Mouse (Mus musculus) regulatory T cell (primary cell): ENCODE data around the gene Hnrnph3.

Experiments used
- in situ Hi-C: fragments of 300-600 bp; cut with MboI, MseI; formaldehyde crosslinking; loops from one replicate; pipeline ENCODE4 v1.15.1; 2025; ENCODE audit warnings: high pct_unique_total_duplicates

Hnrnph3 gene

DNA sequence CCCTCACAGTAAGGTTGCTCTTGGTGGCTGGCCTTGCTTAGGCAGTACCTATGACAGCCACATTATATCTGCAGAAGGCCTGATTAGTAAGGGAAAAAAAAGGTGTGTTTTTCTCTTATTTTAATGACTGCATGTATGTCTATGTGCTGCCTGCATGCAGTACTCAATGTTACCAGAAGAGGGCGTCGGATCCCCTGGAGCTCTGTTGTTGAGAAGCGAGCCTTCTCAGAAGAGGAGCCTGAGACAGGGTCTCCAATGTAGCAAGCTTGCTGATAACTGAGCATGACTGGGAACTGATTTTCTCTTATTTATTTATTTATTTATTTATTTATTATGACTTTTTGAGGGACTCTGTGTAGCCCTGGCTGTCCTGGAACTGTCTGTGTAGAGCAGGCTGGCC, 36.7 kb downstream of the Hnrnph3 start:
- in situ Hi-C loops = no loop called here

DNA sequence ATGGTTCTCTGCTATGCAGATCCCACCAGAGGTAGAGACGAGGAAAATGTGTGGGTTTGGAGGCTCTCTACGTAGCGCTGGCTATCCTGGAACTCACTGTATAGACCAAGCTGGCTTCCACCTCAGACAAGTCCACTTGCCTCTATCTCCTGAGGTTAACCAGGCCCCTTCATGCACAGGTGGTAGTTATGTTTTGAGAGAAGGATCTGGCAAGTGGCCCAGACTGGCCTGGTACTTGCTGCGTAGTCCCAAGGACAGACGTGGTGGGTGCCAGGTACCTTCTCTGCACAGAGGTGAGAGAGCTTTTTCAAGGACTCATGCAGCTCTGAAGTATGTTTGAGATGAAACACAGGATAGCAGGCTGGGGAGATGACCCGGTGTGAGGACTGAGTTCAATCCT, 39.5 kb downstream of the Hnrnph3 start:
- in situ Hi-C loops = no loop called here

DNA sequence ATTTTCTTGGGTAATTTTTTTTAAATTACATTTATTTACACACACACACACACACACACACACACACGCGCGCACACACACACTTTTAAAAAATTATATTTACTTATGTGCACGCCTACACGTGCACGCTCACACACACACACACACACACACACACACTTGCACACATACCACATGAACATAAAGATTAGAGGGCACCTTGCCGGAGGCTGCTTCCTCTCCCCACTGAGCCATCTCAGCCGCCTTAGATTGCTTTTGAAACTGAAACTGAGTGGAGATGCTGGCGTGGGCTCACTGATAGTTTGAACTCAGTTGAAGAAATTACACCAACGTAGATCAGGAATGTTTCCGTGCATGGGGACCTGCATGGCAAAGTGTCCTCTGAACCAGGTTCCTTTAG, 39.9 kb downstream of the Hnrnph3 start:
- in situ Hi-C loops = no loop called here

DNA sequence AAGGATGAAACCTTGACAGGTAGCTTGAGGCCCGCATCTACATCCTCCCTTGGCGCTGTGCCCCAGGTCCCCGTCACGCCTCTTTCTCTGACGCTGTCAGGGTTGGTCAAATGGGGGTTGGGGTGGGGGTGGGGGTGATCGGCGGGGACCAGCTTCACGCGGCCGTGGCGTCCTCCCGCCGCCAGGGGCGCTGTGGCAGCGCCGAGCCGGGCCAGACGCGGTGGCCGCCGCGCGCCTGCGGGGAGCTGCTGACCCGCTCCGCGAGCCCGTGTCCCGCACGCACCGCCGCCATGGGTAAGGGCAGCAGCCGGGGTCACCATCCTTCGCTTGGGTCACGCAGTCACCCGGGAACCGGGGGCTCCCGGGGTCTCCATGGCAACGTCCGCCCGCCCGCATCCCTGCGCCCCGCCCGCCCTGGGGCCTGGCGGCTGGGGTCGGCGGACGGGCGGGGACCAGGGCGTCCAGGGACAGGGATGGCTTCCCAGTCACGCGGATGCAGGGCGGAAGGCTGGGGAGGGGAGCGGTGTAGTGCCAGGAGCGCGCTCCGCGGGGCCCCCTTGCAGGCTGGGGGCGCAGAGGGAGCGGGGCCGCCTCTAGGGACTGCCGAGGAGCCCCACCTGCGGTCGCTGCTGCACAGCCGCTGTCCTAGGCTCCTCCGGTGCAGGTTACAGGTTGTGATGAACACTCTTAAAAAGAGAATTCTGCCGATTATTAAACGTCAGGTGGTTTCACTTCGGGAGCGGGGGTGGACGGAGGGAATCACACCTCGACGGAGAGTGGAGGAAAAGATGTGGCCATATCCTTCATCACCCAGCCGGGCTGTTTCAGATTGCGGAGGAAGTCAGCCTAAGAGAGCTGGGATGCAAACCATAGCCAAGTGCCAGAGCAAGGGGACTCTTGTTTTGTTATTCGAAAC, 43.7 kb downstream of the Hnrnph3 start, which contains the start of gene Rufy2:
Gene Rufy2, plus strand, starts transcription at position 185 of the 916 bp plus-strand sequence.
- in situ Hi-C loops = no loop called here

DNA sequence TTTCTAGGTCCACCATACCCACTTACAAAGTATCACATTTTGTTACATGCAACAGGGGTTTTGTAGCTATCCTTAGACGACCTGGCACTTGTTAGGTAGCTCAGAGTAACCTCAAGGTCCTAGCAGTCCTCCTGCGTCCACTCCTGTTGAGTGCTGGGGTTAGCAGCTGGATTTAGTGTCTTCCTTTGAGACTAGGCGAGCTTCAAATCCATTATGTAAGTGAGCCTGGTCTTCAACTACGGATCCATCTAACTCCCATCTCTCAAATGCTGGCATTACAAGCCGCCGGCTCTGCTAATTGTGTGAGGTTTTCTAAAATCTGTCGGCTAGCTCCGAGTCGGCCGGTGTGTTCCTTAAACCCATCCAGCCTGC, 44.4 kb downstream of the Hnrnph3 start:
- in situ Hi-C loops = no loop called here

DNA sequence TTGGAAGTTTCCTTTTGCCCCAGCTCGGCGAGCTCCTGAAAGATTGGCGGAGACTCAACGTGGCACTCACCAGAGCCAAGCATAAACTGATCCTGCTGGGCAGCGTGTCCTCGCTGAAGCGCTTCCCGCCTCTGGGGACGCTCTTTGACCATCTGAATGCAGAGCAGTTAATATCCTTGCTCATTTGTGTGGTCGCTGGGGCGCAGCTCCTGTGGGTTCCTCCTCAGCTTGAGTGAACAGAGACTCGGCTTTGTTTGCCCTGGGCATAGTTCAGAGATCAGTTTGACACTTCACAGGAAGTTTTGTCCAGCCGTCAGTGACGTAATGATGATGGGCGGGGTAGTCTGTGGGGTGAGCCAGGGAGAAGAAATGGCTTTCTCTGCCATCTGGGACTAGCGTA, 52.2 kb downstream of the Hnrnph3 start:
- in situ Hi-C loops = no loop called here

DNA sequence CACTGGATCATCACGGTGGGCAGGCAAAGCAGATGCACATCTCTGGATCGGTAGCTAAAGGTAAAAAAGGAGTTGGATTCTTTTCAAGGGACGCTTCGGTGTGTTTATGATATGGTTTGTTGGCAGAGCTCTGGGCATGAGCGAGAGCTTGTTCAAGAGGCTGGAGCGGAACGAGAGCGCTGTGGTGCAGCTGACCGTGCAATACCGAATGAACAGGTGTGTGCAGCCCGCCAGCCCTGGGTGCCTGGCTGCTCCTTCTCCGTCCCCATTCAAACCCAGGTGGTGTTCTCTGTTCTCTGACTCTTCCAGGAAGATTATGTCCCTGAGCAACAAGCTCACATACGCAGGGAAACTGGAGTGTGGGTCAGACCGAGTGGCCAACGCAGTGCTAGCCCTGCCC, 57.7 kb downstream of the Hnrnph3 start:
- in situ Hi-C loops = no loop called here

DNA sequence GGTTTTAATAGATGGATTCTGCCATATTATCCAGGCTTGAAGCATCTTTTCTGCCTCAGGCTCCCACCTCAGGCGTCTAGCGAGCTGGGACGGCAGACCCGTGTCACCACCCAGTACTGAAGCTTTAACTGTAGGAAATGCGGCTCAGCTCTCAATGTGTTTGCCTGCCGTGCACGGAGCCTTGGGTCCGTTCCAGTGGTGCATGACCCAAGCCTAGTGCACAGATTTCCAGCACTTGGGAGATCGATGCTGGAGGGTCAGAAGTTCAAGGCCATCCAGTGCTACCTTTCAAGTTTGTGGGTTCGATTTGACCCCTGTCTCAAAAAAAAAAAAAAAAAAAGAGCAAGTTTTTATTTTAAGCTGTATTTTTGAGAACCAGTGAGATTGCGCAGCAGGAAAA, 58.2 kb downstream of the Hnrnph3 start:
- in situ Hi-C loops = no loop called here
